Mouse (Mus musculus): Measurements from ENCODE around the gene Arvcf. TPM values are rescaled to one million over a fixed set of nuclear protein-coding genes. Genes with fewer than 3 reads are reported as not detected.
A peak's percentile ranks its signal among the peaks of the same experiment; 100 is the strongest.

Arvcf gene
- polyA plus RNA-seq, 1 experiment from 2014 or later: 116 TPM

- no peak for DNase-seq (ENCODE audit: extremely low spot score, low spot score)
- H3K36me3 ChIP-seq (replicated peaks): peaks cover 8% of the 10 kb centered on the region
- no peak overlapping the region for H3K27ac ChIP-seq
- 90% methylated on average over 8 of the region's 8 CpGs for whole genome bisulfite sequencing
- H3K4me1 ChIP-seq: peaks cover 42% of the 10 kb centered on the region
- no peaks in the 10 kb centered on the region for H3K9me3 ChIP-seq
- no peak overlapping the region for H3K4me3 ChIP-seq
- peaks cover 5% of the 10 kb centered on the region for H3K27me3 ChIP-seq (ENCODE audit: poor library complexity, severe bottlenecking)
Measured at GRCm38 (mm10) chr16:18341605-18342004, 6.4 kb upstream of the Arvcf start.

GRCm38 (mm10) chr16:18342076-18342475 is 5.9 kb upstream of the Arvcf start:
- H3K4me1 ChIP-seq: peaks cover 45% of the 10 kb centered on the region
- 88% methylated on average over 2 of the region's 2 CpGs for WGBS
- no peak overlapping the region for H3K4me3 ChIP-seq

GRCm38 (mm10) chr16:18342650-18343570 is 5.1 kb upstream of the Arvcf start:
- Histone ChIP-seq H3K4me1 (peaks cover 53% of the 10 kb centered on the region), H3K4me3 (peak overlapping the region; percentile 70), H3K27ac (peak overlapping the region; percentile 83), H3K27me3 (ENCODE audit: poor library complexity, severe bottlenecking) (peaks cover 16% of the 10 kb centered on the region), H3K9me3 (no peaks in the 10 kb centered on the region), H3K36me3 (replicated peaks) (peaks cover 6% of the 10 kb centered on the region)
- no peak for DNase-seq (ENCODE audit: extremely low spot score, low spot score)
- 52% methylated on average over 9 of the region's 9 CpGs for WGBS

More at GRCm38 (mm10) chr16:18342076-18342475, 5.9 kb upstream of the Arvcf start:
- H3K27ac ChIP-seq: no peak overlapping the region
- no peaks in the 10 kb centered on the region for H3K9me3 ChIP-seq
- H3K27me3 ChIP-seq (ENCODE audit: poor library complexity, severe bottlenecking): peaks cover 10% of the 10 kb centered on the region
- peaks cover 8% of the 10 kb centered on the region for H3K36me3 ChIP-seq (replicated peaks)
- DNase-seq (ENCODE audit: extremely low spot score, low spot score): no peak

GRCm38 (mm10) chr16:18343778-18344177 is 4.2 kb upstream of the Arvcf start:
- Histone ChIP-seq H3K27ac (peak overlapping the region; percentile 83), H3K4me1 (peaks cover 62% of the 10 kb centered on the region)
- peak; percentile 94 for DNase-seq (ENCODE audit: extremely low spot score, low spot score)

GRCm38 (mm10) chr16:18345243-18345642 is 2.7 kb upstream of the Arvcf start:
- Histone ChIP-seq H3K4me3 (no peak overlapping the region), H3K27ac (no peak overlapping the region), H3K36me3 (replicated peaks) (0 out of 2 replicates have a peak, but pooled peaks cover 2% of the 10 kb centered on the region), H3K27me3 (ENCODE audit: poor library complexity, severe bottlenecking) (peaks cover 39% of the 10 kb centered on the region), H3K4me1 (peaks cover 67% of the 10 kb centered on the region), H3K9me3 (no peaks in the 10 kb centered on the region)
- 13% methylated on average over 3 of the region's 3 CpGs for WGBS
- peak; percentile 86 for DNase-seq (ENCODE audit: extremely low spot score, low spot score)

More at GRCm38 (mm10) chr16:18343778-18344177, 4.2 kb upstream of the Arvcf start:
- under 1% methylated on average over 38 of the region's 38 CpGs for WGBS
- peaks cover 25% of the 10 kb centered on the region for H3K27me3 ChIP-seq (ENCODE audit: poor library complexity, severe bottlenecking)
- H3K36me3 ChIP-seq (replicated peaks): no peaks in the 10 kb centered on the region
- H3K9me3 ChIP-seq: no peaks in the 10 kb centered on the region
- peak overlapping the region; percentile 70 for H3K4me3 ChIP-seq

- Histone ChIP-seq H3K27ac (peak overlapping the region; percentile 90), H3K9me3 (no peaks in the 10 kb centered on the region), H3K27me3 (ENCODE audit: poor library complexity, severe bottlenecking) (peaks cover 49% of the 10 kb centered on the region), H3K36me3 (replicated peaks) (peaks cover 7% of the 10 kb centered on the region; the same call in 1 of the 2 replicates), H3K4me1 (peaks cover 66% of the 10 kb centered on the region), H3K4me3 (peak overlapping the region; percentile 94)
- WGBS: under 1% methylated on average over 28 of the region's 28 CpGs
- DNase-seq (ENCODE audit: extremely low spot score, low spot score): peak; percentile 54
Measured at GRCm38 (mm10) chr16:18348601-18349175, 706 bp downstream of the Arvcf start.

- peaks cover 49% of the 10 kb centered on the region for H3K27me3 ChIP-seq (ENCODE audit: poor library complexity, severe bottlenecking)
- H3K9me3 ChIP-seq: no peaks in the 10 kb centered on the region
- H3K4me1 ChIP-seq: peaks cover 57% of the 10 kb centered on the region
- peaks cover 7% of the 10 kb centered on the region; the same call in 1 of the 2 replicates for H3K36me3 ChIP-seq (replicated peaks)
- no peak overlapping the region; the same call in 1 of the 2 replicates for H3K4me3 ChIP-seq
- no peak overlapping the region for H3K27ac ChIP-seq
- no peak for DNase-seq (ENCODE audit: extremely low spot score, low spot score)
- WGBS: 77% methylated on average over 12 of the region's 12 CpGs
Measured at GRCm38 (mm10) chr16:18349761-18350325, 1.9 kb downstream of the Arvcf start.

- WGBS: 72% methylated on average over 5 of the region's 5 CpGs
- H3K27ac ChIP-seq: no peak overlapping the region
- DNase-seq (ENCODE audit: extremely low spot score, low spot score): peak; percentile 35
Measured at GRCm38 (mm10) chr16:18351313-18352055, 3.5 kb downstream of the Arvcf start.

GRCm38 (mm10) chr16:18353106-18353505 is 5.1 kb downstream of the Arvcf start:
- Histone ChIP-seq H3K4me1 (peaks cover 34% of the 10 kb centered on the region), H3K36me3 (replicated peaks) (peaks cover 10% of the 10 kb centered on the region; the same call in 1 of the 2 replicates), H3K27ac (no peak overlapping the region), H3K4me3 (no peak overlapping the region), H3K9me3 (no peaks in the 10 kb centered on the region), H3K27me3 (ENCODE audit: poor library complexity, severe bottlenecking) (peaks cover 31% of the 10 kb centered on the region)
- 81% methylated on average over 1 of the region's 1 CpGs for WGBS
- DNase-seq (ENCODE audit: extremely low spot score, low spot score): no peak

More at GRCm38 (mm10) chr16:18351313-18352055, 3.5 kb downstream of the Arvcf start:
- Histone ChIP-seq H3K9me3 (no peaks in the 10 kb centered on the region), H3K4me3 (no peak overlapping the region), H3K27me3 (ENCODE audit: poor library complexity, severe bottlenecking) (peaks cover 45% of the 10 kb centered on the region), H3K36me3 (replicated peaks) (peaks cover 9% of the 10 kb centered on the region; the same call in 1 of the 2 replicates), H3K4me1 (peaks cover 47% of the 10 kb centered on the region)

- H3K9me3 ChIP-seq: no peaks in the 10 kb centered on the region
- H3K4me3 ChIP-seq: no peak overlapping the region
- no peak overlapping the region for H3K27ac ChIP-seq
- 90% methylated on average over 1 of the region's 1 CpGs for WGBS
- H3K36me3 ChIP-seq (replicated peaks): peaks cover 9% of the 10 kb centered on the region; the same call in 1 of the 2 replicates
- no peak for DNase-seq (ENCODE audit: extremely low spot score, low spot score)
- H3K27me3 ChIP-seq (ENCODE audit: poor library complexity, severe bottlenecking): no peaks in the 10 kb centered on the region
- H3K4me1 ChIP-seq: peaks cover 22% of the 10 kb centered on the region
Measured at GRCm38 (mm10) chr16:18356961-18357360, 9.0 kb downstream of the Arvcf start.

- DNase-seq (ENCODE audit: extremely low spot score, low spot score): no peak
- Histone ChIP-seq H3K4me1 (peaks cover 19% of the 10 kb centered on the region), H3K9me3 (no peaks in the 10 kb centered on the region; the same call in 1 of the 2 replicates), H3K27ac (no peak overlapping the region), H3K27me3 (ENCODE audit: poor library complexity, severe bottlenecking) (no peaks in the 10 kb centered on the region), H3K36me3 (replicated peaks) (peaks cover 8% of the 10 kb centered on the region), H3K4me3 (no peak overlapping the region)
- WGBS: 91% methylated on average over 6 of the region's 6 CpGs
Measured at GRCm38 (mm10) chr16:18357977-18358376, 10.0 kb downstream of the Arvcf start.

Data from forebrain, embryonic 10.5 days (tissue).